In the genomic region with DNA sequence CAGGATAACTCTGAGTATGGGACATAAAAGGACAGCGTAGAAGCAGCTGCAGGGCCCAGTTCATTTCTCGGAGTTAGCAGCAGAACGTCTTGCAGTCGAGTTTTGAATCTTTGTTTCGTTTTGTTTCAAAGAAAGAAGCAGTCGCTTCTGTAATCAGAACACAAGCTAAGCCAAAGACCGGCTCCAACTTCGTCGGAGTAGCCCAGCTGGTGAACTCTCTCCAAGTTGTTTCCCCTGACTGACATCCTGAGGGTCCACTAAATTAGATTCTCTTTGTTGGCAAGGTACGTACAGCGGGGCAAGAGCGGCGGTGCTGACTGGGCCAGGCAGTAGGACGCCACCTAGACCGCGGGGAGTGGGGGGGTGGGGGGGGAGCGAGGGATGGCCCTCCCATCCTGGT, we compare ENCODE assay signal across 10 mouse cellular contexts.
DNase-seq lines count a peak whose midpoint lies in the region; ATAC-seq and TF ChIP-seq lines count a peak whose summit lies in the region.
"Had no signal": no experiment of that assay in that cellular context is flagged by ENCODE, and none has a peak within 500 bp of the region (broad histone marks: within the 10 kb centered on the region; RNA-seq: fewer than 3 reads in every experiment).

No protein-coding gene starts in this region.

- no peak for DNase-seq in lung, postnatal 36 days
- peak; percentile 35 for DNase-seq in forebrain, postnatal 0 days
- DNase-seq in adrenal gland, postnatal 25 days: no peak
- DNase-seq in natural killer cell, adult 2 months (ENCODE audit: low spot score in 2 of 2): no peak
- DNase-seq: lung, adult 18-20 months had no signal

- no peak overlapping the region for H3K9ac ChIP-seq in lung, embryonic 15.5 days
- H3K9ac ChIP-seq in forebrain, postnatal 0 days: no peak overlapping the region
- no peak overlapping the region for H3K9ac ChIP-seq in limb, embryonic 15.5 days
- H3K9ac ChIP-seq in stomach, embryonic 14.5 days (replicated peaks; ENCODE audit: low read depth, low read length): no peak overlapping the region

- H3K27ac ChIP-seq in lung, embryonic 15.5 days: no peak overlapping the region
- no peak overlapping the region for H3K27ac ChIP-seq in forebrain, postnatal 0 days (ENCODE audit: low read depth, low read length)
- no peak overlapping the region for H3K27ac ChIP-seq in limb, embryonic 15.5 days
- H3K27ac ChIP-seq in stomach, embryonic 14.5 days (ENCODE audit: low read length): no peak overlapping the region

- H3K36me3 ChIP-seq in lung, embryonic 15.5 days: no peaks in the 10 kb centered on the region
- no peaks in the 10 kb centered on the region for H3K36me3 ChIP-seq in forebrain, postnatal 0 days (ENCODE audit: insufficient read depth)
- no peaks in the 10 kb centered on the region for H3K36me3 ChIP-seq in limb, embryonic 15.5 days
- H3K36me3 ChIP-seq in stomach, embryonic 14.5 days (ENCODE audit: control insufficient read depth, insufficient read depth, low read length): no peaks in the 10 kb centered on the region

- H3K4me2 ChIP-seq in lung, embryonic 15.5 days: peak overlapping the region; percentile 37
- H3K4me2 ChIP-seq in forebrain, postnatal 0 days (ENCODE audit: low read depth): peak overlapping the region; percentile 17; the same call in 1 of the 2 replicates
- H3K4me2 ChIP-seq in limb, embryonic 15.5 days: peak overlapping the region; percentile 25; the same call in 1 of the 2 replicates
- H3K4me2 ChIP-seq in stomach, embryonic 14.5 days (replicated peaks; ENCODE audit: low read depth, low read length): peak overlapping the region; percentile 16; the same call in 1 of the 2 replicates

- 15% methylated on average over 17 of the region's 17 CpGs for WGBS in lung, embryonic 15.5 days
- 33% methylated on average over 17 of the region's 17 CpGs for WGBS in forebrain, postnatal 0 days
- 21% methylated on average over 17 of the region's 17 CpGs for WGBS in limb, embryonic 15.5 days
- WGBS in stomach, embryonic 14.5 days: 18% methylated on average over 17 of the region's 17 CpGs

- peaks cover 73% of the 10 kb centered on the region for H3K27me3 ChIP-seq in lung, embryonic 15.5 days
- H3K27me3 ChIP-seq in forebrain, postnatal 0 days (ENCODE audit: insufficient read depth, low read length): peaks cover 4% of the 10 kb centered on the region
- H3K27me3 ChIP-seq in limb, embryonic 15.5 days: peaks cover 48% of the 10 kb centered on the region
- peaks cover 11% of the 10 kb centered on the region; the same call in 1 of the 2 replicates for H3K27me3 ChIP-seq in stomach, embryonic 14.5 days (ENCODE audit: control insufficient read depth, insufficient read depth, low read length)

- no peak for TF ChIP-seq CTCF in forebrain, postnatal 0 days (IDR thresholded peaks at IDR 0.05; ENCODE audit: low read depth)

- H3K9me3 ChIP-seq in lung, embryonic 15.5 days: no peaks in the 10 kb centered on the region
- H3K9me3 ChIP-seq in forebrain, postnatal 0 days (ENCODE audit: low read length): no peaks in the 10 kb centered on the region; the same call in 1 of the 2 replicates
- no peaks in the 10 kb centered on the region for H3K9me3 ChIP-seq in limb, embryonic 15.5 days
- H3K9me3 ChIP-seq in stomach, embryonic 14.5 days (ENCODE audit: control insufficient read depth, low read depth, low read length): no peaks in the 10 kb centered on the region

- H3K4me1 ChIP-seq in lung, embryonic 15.5 days: no peaks in the 10 kb centered on the region
- H3K4me1 ChIP-seq in forebrain, postnatal 0 days (ENCODE audit: insufficient read depth): no peaks in the 10 kb centered on the region
- H3K4me1 ChIP-seq in limb, embryonic 15.5 days: 0 out of 2 replicates have a peak, but pooled peaks cover 2% of the 10 kb centered on the region
- H3K4me1 ChIP-seq in stomach, embryonic 14.5 days (ENCODE audit: control insufficient read depth, insufficient read depth, low read length): no peaks in the 10 kb centered on the region

- no peak for ATAC-seq in lung, embryonic 15.5 days (ENCODE audit: borderline replicate concordance, extremely low read depth, low FRiP score, low TSS enrichment)
- peak; percentile 39; the same call in 1 of the 2 replicates for ATAC-seq in forebrain, postnatal 0 days
- no peak for ATAC-seq in limb, embryonic 15.5 days (ENCODE audit: insufficient number of reproducible peaks, low FRiP score, low TSS enrichment, low read depth)
- ATAC-seq in stomach, embryonic 14.5 days (ENCODE audit: insufficient number of reproducible peaks, insufficient read depth, low FRiP score, low read depth): no peak
- ATAC-seq in CD4-positive, CD25-positive, alpha-beta regulatory T cell, adult 4 months: no peak

- peak overlapping the region; percentile 23 for H3K4me3 ChIP-seq in lung, embryonic 15.5 days
- no peak overlapping the region for H3K4me3 ChIP-seq in forebrain, postnatal 0 days (ENCODE audit: low read depth, low read length)
- peak overlapping the region; percentile 23 for H3K4me3 ChIP-seq in limb, embryonic 15.5 days
- no peak overlapping the region for H3K4me3 ChIP-seq in stomach, embryonic 14.5 days (ENCODE audit: low read depth, low read length)
- H3K4me3 ChIP-seq: erythroblast, embryonic 14.5 days had no signal

Comparison
In these comparisons a context has a peak if more than half of its experiments do, and no peak if none do; other contexts are left out.
1. H3K4me3 ChIP-seq: peak in lung, embryonic 15.5 days (single experiment) and limb, embryonic 15.5 days (single experiment); none in forebrain, postnatal 0 days (single experiment) and stomach, embryonic 14.5 days (single experiment).
2. Peak in every context shown above with its lines, with median percentiles within 50 percentile points of each other: H3K4me2 ChIP-seq.